Mouse (Mus musculus) gastrocnemius, postnatal 4 days (tissue): ENCODE measurements at regions not wholly inside any gene's neighbourhood (a gene's known extent, or its start where the extent isn't known, plus 50 kb on each side); places are given as distances from the start of the nearest gene placed in this dataset.

Experiments used
- DNase-seq, 2 experiments: peaks; one replicate each; pipeline ENCODE4 v3.0.0; 2021 to 2022; ENCODE audit warnings: low spot score in 2 of 2, mixed read lengths in 2 of 2

DNA sequence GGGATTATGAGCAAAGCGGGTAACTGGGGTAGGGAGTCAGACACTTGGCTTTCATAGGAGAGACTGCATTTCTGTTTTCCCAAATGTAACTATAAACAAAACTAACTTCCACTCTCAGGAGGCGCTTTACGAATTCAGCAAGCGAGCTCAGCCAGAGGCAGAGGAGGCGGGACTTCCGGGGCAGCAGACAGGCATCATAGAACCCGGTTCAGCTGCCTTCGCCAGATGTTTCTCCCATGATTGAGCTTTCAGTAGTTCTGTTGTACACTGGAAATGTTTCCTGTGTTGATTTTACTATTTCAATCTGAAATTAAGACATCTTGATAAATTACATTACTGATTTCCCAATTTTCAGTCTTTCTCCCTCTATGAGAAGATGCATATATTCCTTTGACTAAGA, 92.9 kb downstream of the Zfp365 start:
- DNase-seq: no peak

DNA sequence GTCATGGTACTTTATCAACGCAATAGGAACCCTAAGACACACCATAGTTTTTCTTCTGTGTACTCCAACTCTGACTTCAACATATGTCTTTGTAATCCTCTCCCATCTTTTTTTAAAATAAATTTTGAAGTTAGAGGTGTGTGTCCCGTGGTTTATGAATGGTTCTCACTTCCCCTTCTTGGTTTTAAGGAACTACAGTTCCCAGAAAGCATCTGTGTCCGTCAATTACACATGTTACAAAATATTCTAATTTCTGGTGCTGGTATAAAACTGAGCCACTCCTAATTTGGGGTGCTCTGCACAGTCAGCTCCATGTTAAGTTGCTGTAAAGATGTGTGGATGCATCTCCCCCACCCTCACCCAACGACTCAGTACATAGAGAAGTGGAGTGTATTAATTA, 98.6 kb downstream of the Zfp365 start:
- no peak for DNase-seq

DNA sequence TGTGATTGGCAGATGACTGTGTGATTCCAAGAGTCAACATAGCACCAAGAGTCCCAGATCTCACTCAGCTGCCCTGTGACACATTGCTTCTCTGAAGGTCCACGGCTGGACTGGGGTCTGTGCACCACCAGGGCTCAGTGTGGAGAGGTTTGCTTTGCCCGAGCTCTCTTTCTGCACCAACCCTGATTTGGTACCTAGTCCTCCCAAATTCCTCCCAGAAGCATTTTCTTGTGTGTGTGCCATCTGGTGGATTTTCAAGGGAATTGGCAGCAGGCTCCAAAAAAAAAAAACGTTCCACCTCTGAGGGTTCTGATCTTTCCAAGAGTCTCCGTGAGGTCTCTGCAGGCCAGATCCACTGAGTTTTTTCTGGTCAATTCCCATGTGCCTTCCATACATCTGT, 107.3 kb downstream of the Zfp365 start:
- DNase-seq: no peak

DNA sequence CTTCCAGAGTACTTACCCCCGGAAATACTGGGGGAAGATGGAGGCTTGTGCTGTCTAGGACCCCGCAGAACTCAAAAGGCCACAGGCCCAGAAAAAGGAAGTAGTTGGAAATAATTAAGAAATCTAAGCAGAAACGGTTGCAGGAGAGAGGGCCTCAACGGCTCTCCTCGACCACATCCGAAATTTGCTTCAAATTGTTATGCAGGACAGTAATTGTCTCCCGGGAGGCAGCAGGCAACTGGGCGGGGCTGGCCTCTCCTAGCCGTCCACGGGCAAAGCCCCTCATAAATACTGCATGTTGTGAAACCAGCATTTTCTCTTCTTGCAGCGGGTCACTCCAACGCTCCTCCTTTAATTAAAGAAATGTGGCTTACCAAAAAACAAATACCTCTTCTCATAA, 107.8 kb downstream of the Zfp365 start:
- no peak for DNase-seq

DNA sequence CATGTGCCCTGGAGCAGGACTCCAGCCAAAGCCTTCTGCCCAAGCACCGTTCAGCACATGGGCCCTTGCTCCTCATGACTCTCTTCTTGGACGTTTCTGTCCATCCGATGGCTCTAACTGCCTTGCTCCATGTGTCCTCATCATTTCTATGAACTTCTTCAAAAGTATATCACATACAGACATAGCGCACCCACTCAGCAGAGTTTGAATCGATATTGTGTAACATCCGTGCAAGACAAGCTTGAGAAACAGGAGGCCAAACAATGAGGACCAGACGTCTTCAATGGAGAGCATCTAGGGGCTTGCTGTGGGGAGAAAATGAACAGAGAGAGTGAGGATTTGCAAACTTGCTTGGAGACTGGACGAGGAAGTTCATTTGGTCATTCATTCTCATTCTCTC, 110.3 kb downstream of the Zfp365 start:
- DNase-seq: no peak

DNA sequence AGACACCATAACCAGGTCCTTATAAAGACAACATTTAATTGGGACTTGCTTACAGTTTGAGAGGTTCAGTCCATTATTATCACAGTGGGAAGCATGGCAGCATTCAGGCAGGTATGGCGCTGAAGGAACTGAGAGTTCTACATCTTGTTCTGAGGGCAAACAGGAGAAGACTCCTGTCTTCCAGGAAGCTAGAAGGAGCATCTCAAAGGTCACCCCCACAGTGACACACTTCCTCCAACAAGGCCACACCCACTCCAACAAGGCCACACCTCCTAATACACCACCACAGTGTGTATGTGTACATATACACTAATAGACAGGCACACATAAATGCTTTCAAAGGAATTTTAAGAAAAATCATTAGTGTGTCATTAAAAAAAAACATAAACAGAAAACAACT, 110.8 kb downstream of the Zfp365 start:
- no peak for DNase-seq

DNA sequence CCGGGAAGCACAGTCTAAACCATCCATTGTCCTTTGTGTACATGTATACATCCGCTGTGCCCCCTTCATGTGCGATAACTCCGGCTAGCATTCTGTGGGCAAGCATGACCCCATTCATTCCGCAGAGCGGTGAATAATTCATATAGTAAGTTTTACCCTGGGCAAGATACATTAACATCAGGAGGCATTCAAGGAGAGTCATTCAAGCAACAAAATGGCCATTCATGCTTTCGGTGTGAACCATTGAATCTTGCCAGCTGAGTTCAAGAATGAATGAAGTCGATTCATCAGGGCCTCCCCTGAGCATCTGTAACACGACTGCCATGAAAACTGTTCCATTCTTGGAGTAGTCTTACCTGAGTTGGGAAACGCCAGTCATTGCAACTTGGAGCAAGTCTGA, 113.5 kb downstream of the Zfp365 start:
- DNase-seq: no peak

DNA sequence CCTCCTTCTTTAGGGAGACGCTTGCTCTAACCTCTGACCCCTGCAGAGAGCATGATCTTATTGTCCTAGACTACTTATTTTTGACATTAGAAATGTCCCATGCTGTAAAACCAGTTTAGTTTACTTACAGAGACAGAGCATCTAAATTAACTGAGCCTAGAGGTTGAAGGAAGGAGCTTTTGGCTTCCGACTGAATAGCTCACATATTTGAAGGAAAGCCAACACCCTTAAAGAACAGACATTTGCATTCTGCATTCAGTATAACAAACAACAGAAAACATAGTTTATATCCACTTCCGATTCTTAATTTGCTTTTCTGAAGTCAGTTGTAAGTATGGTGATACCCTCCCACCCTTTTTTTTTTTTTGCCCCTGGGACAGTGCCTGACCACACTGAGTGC, 119.3 kb downstream of the Zfp365 start:
- no peak for DNase-seq

DNA sequence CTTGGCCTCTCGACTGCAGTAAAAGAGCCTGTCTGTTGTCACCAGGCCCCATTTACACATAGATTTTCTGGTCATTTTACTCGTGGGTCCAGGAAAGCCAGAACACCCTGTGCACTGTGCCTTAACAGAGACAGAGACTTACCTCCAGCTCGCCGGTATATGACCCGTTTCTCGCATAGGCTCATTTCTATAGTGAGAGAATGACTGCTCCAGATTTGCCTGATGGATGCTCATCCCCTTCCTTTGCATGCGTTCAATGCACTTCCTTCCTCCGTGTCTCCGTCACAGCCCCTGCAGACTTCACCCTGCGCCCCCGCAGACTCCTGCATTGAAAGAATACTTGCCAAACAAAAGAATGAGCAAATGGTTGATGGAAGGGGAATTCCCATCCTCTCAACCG, 122.8 kb downstream of the Zfp365 start:
- DNase-seq: no peak

DNA sequence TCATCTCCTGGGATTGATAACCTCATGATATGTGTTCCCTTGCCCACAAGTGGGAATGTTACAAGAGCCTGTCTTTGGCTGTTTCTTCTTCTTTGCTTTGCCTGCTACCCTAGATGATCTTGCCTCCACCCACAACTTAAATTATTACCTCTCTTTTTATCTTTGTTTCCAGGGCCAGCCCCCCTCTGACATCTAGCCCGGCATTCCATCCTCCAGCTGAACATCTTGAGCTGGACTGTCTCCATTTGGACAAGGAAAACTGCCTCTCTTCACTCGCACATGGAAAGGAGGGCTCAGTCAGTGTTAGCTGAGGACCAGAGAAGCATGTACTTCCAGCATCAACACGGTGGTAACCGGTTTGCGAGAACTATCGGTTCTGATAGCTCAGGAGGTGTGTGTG, 124.3 kb downstream of the Zfp365 start:
- no peak for DNase-seq

DNA sequence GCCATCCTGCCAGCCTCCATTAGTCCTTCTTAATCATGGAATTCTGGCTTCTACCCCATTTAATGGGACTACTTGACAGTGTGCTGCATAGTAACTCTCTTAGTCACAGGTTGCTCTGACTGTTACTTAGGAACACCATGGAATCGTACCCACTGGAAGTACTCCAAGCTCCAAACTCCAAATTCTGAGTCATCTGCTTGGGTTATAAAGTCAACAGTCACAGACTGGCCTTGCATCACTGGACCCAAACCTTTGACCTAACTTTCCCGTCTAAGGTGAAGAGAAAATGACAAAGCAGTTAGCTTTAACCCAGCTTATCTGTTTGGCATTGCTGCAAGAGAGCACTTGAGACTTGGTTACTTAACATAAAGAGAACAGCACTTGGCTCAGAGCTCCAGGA, 126.9 kb downstream of the Zfp365 start:
- DNase-seq: no peak

DNA sequence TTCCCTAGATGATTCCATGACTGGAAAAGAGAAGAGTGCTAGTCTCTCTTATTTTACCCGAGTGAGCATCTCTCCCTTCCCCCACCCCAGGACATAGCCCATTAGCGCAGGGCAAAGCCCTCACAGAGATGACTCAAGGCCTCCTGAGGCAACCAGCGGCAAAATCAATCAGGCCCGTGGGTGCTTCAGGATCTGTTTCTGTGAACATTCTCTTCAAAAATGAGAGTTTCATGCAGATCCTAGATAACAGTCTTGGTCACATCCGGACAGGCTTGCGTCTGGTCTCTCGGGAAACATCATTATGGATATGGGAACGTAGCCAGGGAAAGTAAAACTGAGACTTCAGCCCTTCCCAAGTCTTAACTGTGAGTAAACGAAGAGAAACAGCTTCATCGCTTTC, 134.1 kb downstream of the Zfp365 start:
- no peak for DNase-seq

DNA sequence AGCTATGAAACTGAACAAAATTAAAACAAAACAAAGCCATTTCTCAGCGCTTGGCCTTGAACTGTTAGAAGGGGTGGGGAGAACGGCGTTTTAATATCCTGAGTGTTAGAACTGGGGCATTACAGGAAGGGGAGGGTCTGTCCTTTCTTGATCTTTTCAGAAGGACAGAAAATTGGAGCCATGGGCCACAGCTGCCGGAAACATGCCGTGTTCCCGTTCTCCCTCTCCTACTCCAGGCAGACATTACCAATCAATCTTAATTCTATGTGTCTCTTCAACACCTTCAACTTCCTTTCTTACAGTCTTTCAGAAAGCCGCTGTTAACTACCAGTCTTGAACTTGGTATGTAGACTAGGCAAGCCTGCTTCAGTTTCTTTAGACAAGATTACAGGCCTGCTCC, 134.7 kb downstream of the Zfp365 start:
- no peak for DNase-seq

DNA sequence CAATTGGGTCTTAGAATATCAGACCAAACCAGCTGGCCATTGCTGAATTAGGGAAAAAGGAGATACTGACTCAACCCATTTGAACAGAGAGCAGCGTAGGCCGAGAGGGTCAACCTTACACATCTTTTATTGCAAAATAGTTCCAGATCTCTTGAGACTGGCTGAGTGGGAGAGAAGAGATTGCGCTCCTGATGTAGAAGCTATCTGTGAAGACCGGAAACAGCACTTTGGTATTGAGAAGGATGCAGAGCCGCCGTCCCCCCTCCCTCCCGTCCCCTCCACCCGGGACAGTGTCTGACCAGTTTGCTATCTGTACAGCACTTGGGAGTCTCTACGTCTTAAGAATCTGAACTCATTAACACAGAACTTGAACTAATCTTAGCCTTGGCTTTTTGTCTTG, 135.6 kb downstream of the Zfp365 start:
- DNase-seq: no peak

DNA sequence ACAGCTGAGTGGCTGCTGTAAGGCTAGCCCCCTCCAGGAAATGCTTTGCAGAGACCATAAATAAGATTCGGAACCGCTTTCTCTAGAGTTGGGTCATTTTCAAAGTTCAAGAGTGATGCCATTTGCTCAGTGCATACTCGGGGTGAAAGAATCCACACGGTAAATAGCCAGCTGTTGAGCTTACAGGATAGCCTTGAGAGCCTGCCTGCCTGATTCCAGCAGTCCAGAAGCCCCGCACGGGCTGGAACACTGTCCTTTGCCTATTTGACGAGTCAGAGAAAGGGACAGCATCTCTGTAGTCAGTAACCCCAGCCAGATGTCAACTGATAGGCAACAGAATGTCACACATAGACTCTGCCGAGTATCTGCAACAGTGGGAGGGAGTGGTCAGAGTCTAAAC, 140.7 kb downstream of the Zfp365 start:
- DNase-seq: no peak

DNA sequence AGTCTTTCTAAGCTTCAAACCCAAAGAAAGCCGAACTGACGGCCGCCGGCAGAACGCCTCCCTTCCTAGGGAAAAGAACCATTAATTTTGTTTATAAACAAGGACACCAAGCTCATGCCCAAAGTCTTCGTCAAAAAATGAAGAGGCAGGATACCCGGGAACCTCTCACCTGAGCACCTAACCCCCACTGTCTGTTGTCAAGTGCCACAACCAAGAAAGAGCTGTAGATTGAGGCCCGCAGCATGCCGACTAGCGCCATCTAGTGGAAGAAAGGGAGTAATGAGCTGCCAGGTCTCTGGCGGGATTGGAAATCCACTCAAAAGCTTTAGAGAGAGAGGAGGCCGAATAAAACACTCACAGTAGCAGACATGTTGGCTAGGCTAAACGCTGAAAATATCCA, 146.4 kb downstream of the Zfp365 start:
- peak; percentile 39 to 48 for DNase-seq

DNA sequence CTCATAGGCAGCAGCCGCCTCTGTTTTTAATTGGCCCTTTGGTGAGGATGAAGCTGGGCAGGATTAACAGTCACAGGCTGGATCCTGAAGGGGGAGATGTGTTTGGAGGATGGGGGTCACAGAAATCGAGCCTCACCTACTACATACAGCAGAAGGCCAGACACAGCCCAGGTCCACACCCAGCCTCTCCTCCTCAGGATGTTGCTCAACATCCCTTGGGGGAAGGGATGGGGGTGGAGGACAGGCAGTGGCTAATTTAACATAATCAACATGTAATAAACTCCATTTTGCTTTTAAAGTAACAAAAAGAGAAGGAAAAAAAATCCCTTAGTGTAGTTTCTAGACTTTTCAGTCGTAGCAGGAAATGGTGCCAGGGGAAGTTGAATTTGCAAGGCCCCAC, 152.0 kb downstream of the Zfp365 start:
- DNase-seq: no peak

DNA sequence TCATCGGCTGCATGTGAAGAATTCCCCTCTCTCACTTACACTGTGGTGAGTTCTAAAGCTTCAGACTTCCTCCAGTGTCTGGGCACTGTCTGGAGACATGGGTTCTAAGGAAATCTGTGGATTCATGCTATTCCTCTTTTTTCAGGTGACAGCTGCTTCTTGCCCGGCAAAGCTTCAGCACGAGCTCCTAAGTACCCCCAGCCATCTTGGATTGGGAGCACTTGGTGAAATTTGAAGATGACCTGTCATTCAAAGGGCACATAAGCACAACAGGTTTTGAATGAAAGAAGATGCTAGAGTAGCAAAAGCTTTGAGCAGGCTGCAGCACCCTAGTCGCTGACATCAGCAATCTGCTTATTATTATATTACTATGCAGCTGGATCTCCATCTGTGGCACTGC, 164.3 kb downstream of the Zfp365 start:
- no peak for DNase-seq

DNA sequence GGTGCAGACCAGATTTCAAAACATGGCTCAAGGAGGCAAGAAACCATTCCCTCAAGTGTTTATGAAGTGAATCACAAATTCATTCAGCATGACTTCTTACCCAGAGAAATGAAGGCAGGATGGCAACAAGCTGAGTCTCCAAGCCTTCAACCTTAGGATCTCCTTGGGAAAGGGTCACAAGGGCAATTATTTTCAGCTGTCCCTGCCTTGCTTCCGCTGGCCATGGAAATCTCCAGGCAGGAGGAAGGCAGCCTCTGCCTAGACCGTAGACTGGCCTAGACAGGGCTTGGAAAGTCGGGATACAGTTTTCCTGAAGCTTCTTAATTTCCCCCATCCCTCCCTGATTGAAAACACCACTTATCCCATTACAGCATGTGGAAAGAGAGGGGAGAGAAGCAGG, 165.0 kb downstream of the Zfp365 start:
- no peak for DNase-seq

DNA sequence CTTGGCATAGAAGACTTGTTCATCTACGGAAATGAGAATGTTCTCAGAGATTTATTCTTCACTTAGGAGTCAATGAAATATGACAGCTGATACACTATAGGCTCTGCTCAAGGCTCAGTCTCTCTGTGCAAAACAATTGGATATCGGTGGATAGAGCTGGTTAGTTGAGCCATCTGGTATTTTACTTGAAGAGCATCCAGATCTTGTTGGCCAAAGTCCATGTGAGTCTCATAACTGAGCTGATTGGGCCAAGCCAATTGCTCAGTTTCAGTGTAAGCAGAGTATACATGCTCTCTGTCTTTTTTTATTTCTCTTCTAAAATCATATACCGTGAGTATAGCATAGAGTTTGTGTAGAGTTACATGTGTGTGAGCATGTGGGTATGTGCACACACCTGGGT, 166.3 kb downstream of the Zfp365 start:
- no peak for DNase-seq

DNA sequence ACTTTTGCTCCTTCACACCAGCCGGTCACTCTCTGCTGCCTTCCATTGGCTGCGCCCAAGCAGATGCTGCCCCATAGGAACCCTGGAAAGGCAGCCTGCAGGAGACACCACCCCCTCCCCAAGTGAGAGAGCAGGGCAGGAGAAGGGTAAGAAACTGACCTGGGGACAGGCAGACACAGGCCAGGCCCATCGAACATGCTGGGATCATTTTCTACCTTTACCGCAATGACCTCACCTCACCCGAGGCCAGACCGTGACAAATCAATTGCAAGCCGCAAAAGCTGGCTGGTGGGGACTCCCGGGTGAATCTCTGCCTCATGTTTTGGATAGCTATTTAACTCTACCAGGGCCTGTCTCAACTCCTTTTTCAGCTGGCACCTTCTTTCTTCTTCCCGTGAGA, 168.9 kb downstream of the Zfp365 start:
- DNase-seq: no peak

DNA sequence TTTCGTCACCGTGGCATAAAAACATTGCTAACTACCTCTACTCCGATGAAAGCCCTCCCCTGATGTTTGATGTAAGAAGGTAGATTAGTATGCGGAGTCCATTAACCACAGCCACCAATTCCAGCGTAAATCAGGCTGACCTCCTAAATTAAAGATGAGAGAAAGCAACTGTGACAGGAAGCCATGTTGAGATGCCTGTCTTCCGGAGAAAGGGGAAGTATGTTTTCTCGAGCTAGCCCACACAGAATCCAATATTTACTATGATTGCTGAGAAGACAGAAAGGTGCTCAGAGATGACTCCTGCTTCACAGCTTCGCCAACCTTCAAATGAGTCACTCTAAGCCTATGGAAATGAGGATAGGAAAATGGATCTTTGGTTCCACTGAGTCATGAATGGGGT, 169.6 kb downstream of the Zfp365 start:
- no peak for DNase-seq

DNA sequence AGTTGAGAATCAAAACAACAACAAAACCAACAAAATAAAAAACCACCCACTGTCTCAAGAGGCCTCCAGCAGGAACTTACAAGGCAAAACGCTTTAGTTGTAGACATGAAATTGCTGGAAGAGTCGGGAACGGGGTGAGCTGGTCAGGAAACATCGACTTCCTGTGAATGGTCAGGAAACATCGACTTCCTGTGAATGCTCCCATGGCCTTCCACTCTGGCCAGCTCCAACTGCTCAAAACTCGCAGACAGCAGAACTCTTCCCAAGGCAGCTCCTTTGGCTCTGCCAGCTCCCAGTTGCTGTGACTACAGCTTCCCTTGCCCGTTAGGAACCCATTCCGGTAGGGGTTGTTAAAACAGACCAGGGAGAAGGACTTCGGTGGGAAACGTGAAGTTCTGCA, 170.2 kb downstream of the Zfp365 start:
- peak in 1 of 2 experiments; percentile 10 for DNase-seq

DNA sequence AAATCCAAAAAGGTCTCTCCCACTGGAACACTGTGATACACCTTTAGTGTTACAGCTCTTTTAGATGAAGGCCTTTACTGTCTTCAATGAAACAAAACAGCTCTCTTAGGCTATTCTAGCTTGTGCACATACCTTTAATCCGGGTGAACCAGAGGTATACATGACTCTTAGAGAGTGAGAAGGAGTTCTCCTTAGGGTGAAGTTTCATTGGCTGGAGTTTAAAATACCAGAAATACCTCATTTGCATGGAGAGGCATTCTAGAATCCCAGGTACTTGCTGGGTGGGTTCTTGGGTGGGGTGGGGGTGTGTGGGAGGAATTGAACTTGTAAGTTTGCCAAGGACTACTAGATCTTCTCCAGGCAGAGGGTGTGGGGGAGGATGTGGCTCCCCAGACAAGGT, 173.3 kb downstream of the Zfp365 start:
- DNase-seq: no peak

DNA sequence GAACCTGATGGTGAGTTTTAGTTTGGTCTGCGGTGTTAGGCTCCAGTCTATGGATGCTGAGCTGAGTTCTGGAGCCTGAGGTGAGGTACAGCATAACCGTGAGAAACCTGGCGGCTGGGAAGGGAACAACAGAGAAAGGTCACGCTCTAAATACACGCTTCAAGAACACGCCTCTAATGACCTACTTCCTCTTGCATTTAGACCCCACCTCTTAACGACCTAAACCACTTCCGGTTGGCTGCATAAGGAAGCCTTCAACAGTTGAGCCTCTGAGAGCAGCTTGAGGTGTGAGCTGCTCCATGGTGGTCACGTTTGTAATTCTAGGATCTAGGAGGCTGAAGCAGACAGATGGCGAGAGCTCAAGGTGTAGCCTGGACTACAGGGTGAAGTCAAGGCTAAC, 175.8 kb downstream of the Zfp365 start:
- no peak for DNase-seq
